Mouse (Mus musculus): Measurements from ENCODE around the gene Gdf15. TPM values are rescaled to one million over a fixed set of nuclear protein-coding genes. Genes with fewer than 3 reads are reported as not detected.

The Gdf15 gene
- polyA plus RNA-seq, 1 experiment = 1.9 TPM

GRCm38 (mm10) chr8:70596216-70596615 is 36.0 kb downstream of the Gdf15 start:
- no peak overlapping the region for H3K27ac ChIP-seq (ENCODE audit: insufficient read depth, low read length)
- H3K9me3 ChIP-seq (replicated peaks; ENCODE audit: control insufficient read depth, insufficient read depth, low read length, poor library complexity, severe bottlenecking) = no peaks in the 10 kb centered on the region
- peaks cover 7% of the 10 kb centered on the region for H3K4me1 ChIP-seq (ENCODE audit: control insufficient read depth, insufficient read depth, low read length)
- H3K9ac ChIP-seq (ENCODE audit: low read depth, poor library complexity, severe bottlenecking) = no peak overlapping the region
- H3K27me3 ChIP-seq (ENCODE audit: control insufficient read depth, insufficient read depth, low read length, poor library complexity, severe bottlenecking) = no peaks in the 10 kb centered on the region
- TF ChIP-seq CTCF (IDR thresholded peaks at IDR 0.05; ENCODE audit: low read depth, low read length) (no peak), EP300 (IDR thresholded peaks at IDR 0.05; ENCODE audit: insufficient read depth, low read depth, low read length) (0 out of 2 replicates have a peak, but pooled peaks have one; percentile 7)
- H3K36me3 ChIP-seq (ENCODE audit: control insufficient read depth, insufficient read depth, low read length, poor library complexity, severe bottlenecking) = peaks cover 5% of the 10 kb centered on the region; the same call in 1 of the 2 replicates
- H3K4me3 ChIP-seq (ENCODE audit: low read depth, low read length) = peak overlapping the region; percentile 80

- TF ChIP-seq EP300 (IDR thresholded peaks at IDR 0.05; ENCODE audit: insufficient read depth, low read depth, low read length) = no peak
- TF ChIP-seq POLR2A (IDR thresholded peaks at IDR 0.05; ENCODE audit: insufficient read depth, low read length) = no peak
- no peak for TF ChIP-seq CTCF (IDR thresholded peaks at IDR 0.05; ENCODE audit: low read depth, low read length)
- H3K9me3 ChIP-seq (replicated peaks; ENCODE audit: control insufficient read depth, insufficient read depth, low read length, poor library complexity, severe bottlenecking) = no peaks in the 10 kb centered on the region
- H3K4me1 ChIP-seq (ENCODE audit: control insufficient read depth, insufficient read depth, low read length) = peaks cover 6% of the 10 kb centered on the region
- no peak overlapping the region for H3K27ac ChIP-seq (ENCODE audit: insufficient read depth, low read length)
- H3K27me3 ChIP-seq (ENCODE audit: control insufficient read depth, insufficient read depth, low read length, poor library complexity, severe bottlenecking) = no peaks in the 10 kb centered on the region
- H3K36me3 ChIP-seq (ENCODE audit: control insufficient read depth, insufficient read depth, low read length, poor library complexity, severe bottlenecking) = peaks cover 5% of the 10 kb centered on the region; the same call in 1 of the 2 replicates
- 0 out of 2 replicates have a peak overlapping the region, but pooled peaks have one; percentile 78 for H3K9ac ChIP-seq (ENCODE audit: low read depth, poor library complexity, severe bottlenecking)
- peak overlapping the region; percentile 80 for H3K4me3 ChIP-seq (ENCODE audit: low read depth, low read length)
Observed at GRCm38 (mm10) chr8:70595811-70596210, 36.4 kb downstream of the Gdf15 start.

GRCm38 (mm10) chr8:70594621-70595564 is 37.4 kb downstream of the Gdf15 start:
- Histone ChIP-seq H3K9ac (ENCODE audit: low read depth, poor library complexity, severe bottlenecking) (peak overlapping the region; percentile 78), H3K36me3 (ENCODE audit: control insufficient read depth, insufficient read depth, low read length, poor library complexity, severe bottlenecking) (peaks cover 3% of the 10 kb centered on the region; the same call in 1 of the 2 replicates), H3K27me3 (ENCODE audit: control insufficient read depth, insufficient read depth, low read length, poor library complexity, severe bottlenecking) (no peaks in the 10 kb centered on the region), H3K9me3 (replicated peaks; ENCODE audit: control insufficient read depth, insufficient read depth, low read length, poor library complexity, severe bottlenecking) (no peaks in the 10 kb centered on the region), H3K27ac (ENCODE audit: insufficient read depth, low read length) (no peak overlapping the region), H3K4me1 (ENCODE audit: control insufficient read depth, insufficient read depth, low read length) (peaks cover 4% of the 10 kb centered on the region), H3K4me3 (ENCODE audit: low read depth, low read length) (peak overlapping the region; percentile 80)
- TF ChIP-seq CTCF (IDR thresholded peaks at IDR 0.05; ENCODE audit: low read depth, low read length) = no peak
- TF ChIP-seq EP300 (IDR thresholded peaks at IDR 0.05; ENCODE audit: insufficient read depth, low read depth, low read length) = no peak
- TF ChIP-seq POLR2A (IDR thresholded peaks at IDR 0.05; ENCODE audit: insufficient read depth, low read length) = no peak

GRCm38 (mm10) chr8:70593961-70594609 is 38.2 kb downstream of the Gdf15 start, which contains the start of gene Isyna1:
Gene Isyna1 (plus strand): TSS chr8:70594373.
- H3K4me1 ChIP-seq (ENCODE audit: control insufficient read depth, insufficient read depth, low read length) = peaks cover 4% of the 10 kb centered on the region
- H3K27me3 ChIP-seq (ENCODE audit: control insufficient read depth, insufficient read depth, low read length, poor library complexity, severe bottlenecking) = no peaks in the 10 kb centered on the region
- no peaks in the 10 kb centered on the region; the same call in 1 of the 2 replicates for H3K36me3 ChIP-seq (ENCODE audit: control insufficient read depth, insufficient read depth, low read length, poor library complexity, severe bottlenecking)
- H3K9ac ChIP-seq (ENCODE audit: low read depth, poor library complexity, severe bottlenecking) = peak within 1 kb of the TSS; percentile 78
- no peaks in the 10 kb centered on the region for H3K9me3 ChIP-seq (replicated peaks; ENCODE audit: control insufficient read depth, insufficient read depth, low read length, poor library complexity, severe bottlenecking)
- H3K4me3 ChIP-seq (ENCODE audit: low read depth, low read length) = peak within 1 kb of the TSS; percentile 80
- H3K27ac ChIP-seq (ENCODE audit: insufficient read depth, low read length) = no peak within 1 kb of the TSS
- TF ChIP-seq EP300 (IDR thresholded peaks at IDR 0.05; ENCODE audit: insufficient read depth, low read depth, low read length) (0 out of 2 replicates have a peak, but pooled peaks have one; percentile 3), CTCF (IDR thresholded peaks at IDR 0.05; ENCODE audit: low read depth, low read length) (no peak), POLR2A (IDR thresholded peaks at IDR 0.05; ENCODE audit: insufficient read depth, low read length) (peak; percentile 97)

GRCm38 (mm10) chr8:70593173-70593572 is 39.1 kb downstream of the Gdf15 start:
- TF ChIP-seq EP300 (IDR thresholded peaks at IDR 0.05; ENCODE audit: insufficient read depth, low read depth, low read length) (no peak), POLR2A (IDR thresholded peaks at IDR 0.05; ENCODE audit: insufficient read depth, low read length) (no peak), CTCF (IDR thresholded peaks at IDR 0.05; ENCODE audit: low read depth, low read length) (no peak)
- Histone ChIP-seq H3K36me3 (ENCODE audit: control insufficient read depth, insufficient read depth, low read length, poor library complexity, severe bottlenecking) (no peaks in the 10 kb centered on the region; the same call in 1 of the 2 replicates), H3K4me3 (ENCODE audit: low read depth, low read length) (no peak overlapping the region), H3K9me3 (replicated peaks; ENCODE audit: control insufficient read depth, insufficient read depth, low read length, poor library complexity, severe bottlenecking) (no peaks in the 10 kb centered on the region), H3K27ac (ENCODE audit: insufficient read depth, low read length) (no peak overlapping the region), H3K9ac (ENCODE audit: low read depth, poor library complexity, severe bottlenecking) (peak overlapping the region; percentile 40; the same call in 1 of the 2 replicates), H3K27me3 (ENCODE audit: control insufficient read depth, insufficient read depth, low read length, poor library complexity, severe bottlenecking) (no peaks in the 10 kb centered on the region), H3K4me1 (ENCODE audit: control insufficient read depth, insufficient read depth, low read length) (peaks cover 2% of the 10 kb centered on the region)
